Mouse (Mus musculus): ENCODE data around the gene Per1.

Gene Per1

DNA sequence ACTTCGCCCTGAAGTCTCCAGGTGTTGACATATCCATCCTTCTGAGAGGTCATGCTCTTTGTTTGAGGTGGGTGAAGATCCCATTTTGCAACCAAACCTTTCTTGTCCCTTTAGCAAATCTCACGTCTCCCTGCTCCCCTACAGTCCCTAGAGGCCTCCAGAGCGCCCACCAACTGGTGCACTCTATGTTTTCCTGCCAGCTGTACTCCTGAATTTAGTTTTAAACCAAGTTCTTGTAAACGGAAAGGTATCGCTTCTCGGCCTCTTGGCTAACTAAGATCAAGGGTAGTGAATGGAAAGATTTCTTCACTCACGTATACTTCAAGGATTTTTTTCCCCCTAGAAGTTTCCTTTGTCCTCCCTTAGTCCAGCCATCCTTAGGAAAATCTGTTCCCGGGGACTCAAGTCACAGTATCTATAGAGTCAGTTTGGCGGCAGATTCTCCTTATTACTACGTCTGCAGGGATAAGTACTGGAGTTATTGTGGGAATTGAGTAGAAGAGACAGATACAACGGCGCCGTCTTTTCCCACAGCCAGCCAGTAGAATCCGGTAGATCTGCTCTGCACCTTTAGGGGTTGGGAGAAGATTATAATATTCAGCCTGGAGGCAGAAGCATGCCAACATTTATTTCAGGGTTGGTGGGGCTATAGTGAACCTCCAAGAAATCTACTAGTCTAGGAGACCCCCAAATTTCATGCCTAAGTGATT is 24.6 kb downstream of the Per1 start:
- no peak for DNase-seq

DNA sequence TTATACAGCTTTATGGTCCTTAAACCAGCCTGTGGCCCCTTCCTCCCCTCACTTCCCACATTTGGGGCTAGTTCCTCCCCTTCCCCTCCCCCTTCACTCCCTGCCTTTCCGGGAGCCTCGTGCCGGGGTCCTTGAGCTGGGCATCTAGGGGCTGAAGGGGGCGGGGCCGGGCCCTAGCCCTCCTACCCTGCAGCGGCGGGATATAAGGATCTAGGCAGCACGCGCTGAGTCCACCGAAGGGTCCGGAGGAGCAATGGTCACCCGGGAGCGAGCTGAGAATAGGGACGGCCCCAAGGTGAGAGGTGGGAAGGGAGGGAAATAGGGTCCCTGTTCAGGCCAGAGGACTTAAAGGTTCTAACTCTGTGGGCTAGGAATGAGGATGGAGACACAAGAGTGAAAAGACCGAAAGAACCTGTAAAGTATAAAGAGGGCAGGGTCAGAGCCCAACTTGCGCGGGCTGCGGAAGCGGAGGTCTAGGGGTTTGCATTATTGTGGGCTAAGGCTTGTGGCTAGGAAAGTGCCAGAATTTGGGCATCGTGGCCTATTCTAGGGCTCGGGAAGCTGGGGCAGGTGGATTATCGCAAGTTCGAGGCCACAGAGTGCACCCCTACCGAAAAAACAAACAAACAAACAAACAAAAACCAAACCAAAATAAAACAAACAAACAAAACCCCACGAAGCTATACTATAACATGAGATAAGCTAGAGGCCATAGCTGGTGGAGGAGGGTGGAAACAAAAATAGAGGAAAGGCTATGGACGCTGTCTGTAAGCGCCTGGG is 25.4 kb downstream of the Per1 start, which contains the start of gene Hes7:
Gene Hes7 (plus strand): TSS at position 184 of the 780 bp plus-strand sequence.
- no peak for DNase-seq

DNA sequence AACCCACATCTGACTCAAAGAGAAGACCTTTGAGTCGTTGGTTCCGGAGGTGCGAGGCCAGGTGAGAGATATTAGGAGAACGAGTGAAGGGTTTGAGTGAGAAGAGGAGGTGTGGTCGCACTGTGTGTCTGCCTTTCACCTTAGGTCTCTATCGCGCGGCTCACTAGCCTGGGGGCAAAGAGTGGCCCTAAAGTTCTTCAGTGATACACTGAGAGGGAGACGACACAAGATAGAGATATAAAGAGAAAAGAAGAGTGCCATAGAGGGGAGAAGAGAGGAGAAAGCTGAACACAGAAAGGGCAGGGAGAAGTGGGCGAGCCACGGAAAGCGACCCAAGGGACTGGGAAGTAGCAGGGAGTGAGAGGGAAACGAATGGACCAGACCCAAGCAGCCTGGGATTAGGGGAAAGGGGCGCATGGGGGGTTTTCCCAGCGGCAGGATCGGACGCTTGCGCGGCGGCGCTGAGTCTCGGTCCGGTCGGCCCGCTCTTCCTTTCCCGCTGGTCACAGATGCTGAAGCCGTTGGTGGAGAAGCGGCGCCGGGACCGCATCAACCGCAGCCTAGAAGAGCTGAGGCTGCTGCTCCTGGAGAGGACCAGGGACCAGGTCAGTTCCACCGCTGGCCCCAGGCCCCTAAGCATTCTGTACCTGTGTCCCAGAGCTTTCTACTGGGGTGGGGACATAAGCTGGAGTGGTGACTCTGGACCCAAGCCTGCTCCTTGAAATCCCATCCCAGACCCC is 26.2 kb downstream of the Per1 start:
- DNase-seq = peak; percentile 45

DNA sequence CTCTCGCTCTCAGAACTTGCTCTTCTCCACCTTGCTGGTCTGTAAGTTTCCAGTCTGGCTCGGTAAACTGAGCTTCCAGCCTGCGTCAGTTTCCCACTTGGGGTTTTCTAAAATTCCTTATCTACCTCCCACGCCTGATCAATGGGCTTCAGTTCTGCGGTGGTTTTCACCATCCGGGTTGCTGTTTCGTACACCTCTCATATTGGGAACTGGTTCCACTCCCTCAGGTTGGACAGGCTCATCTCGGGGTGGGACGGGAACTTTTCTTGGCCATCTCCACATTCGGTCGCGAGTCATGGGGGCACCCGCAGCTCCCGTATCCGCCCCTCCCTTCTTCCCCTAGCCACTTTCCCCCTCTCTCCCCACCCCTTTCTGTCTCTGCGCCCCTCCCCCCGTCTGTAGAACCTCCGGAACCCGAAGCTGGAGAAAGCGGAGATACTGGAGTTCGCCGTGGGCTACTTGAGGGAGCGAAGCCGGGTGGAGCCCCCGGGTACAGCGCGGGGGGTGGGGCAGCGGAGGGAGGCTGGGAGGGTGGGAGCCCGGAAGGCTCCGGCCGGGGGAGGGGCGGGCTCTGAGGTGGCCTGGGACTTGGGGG is 26.8 kb downstream of the Per1 start:
- DNase-seq = peak; percentile 55

GRCm38 (mm10) chr11:69122336-69122951 is 27.4 kb downstream of the Per1 start, which contains the start of gene 9130213A22Rik:
9130213A22Rik (minus strand) TSS chr11:69122589.
- peak; percentile 90 for DNase-seq

DNA sequence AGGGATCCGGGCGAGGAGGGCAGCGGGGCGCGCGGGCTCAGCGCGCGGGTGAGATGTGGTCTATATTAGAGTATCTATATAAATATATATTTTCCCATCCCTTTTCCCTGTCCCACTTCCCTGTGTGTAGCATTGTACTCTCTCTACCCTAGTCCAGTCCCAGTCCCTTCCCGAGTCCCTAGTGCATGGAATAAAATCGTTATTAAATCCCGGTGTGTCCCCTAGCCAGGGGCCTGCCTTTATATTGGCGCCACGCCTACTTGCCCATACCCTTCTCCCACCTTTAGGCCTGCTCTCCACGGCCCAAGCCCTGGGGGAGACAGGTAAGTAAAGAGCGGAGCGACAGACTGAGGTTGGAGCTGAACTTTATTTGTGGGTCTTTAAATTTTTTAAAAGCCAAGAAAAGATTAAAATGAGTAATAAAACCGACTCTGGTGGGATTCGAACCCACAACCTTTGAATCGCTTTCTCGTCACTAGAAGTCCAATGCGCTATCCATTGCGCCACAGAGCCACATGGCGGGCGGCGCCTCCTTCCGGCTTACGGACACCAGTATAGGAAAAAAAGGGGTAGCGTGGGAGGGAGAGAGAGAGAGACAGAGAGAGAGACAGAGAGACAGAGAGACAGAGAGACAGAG is 28.2 kb downstream of the Per1 start:
- peak; percentile 90 for DNase-seq

DNA sequence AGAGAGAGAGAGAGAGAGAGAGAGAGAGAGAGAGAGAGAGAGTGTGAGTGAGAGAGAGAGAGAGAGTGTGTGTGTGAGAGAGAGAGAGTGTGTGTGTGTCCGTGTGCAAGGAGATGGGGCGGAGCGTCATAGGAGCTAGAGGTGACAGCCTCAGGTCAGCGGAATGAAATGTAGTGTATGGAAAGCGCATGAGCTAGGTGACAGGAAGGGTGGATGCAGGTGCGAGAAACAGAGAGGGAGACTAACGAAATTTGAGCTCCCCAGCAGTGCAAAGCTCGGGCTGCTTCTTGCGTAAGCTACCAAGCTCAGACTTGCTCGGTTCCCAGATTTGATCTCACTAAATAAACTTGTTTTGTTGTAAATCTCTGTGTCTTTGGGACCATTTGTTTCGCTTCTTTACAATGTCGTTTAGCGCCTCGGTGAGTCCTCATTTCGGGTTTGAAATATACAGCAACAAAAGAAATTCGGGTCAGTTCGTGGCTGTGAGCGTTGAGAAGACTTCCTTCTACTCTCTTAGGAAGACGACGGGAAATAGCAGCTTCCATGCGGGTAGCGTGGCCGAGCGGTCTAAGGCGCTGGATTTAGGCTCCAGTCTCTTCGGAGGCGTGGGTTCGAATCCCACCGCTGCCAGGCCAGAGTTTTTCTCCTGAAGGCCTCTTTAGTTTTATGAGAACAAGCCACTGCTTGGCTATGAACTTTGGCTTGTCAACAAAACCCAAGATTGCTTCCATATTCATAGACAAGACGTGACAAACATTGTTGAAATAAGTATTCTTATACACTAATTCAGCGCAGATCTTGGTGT is 28.9 kb downstream of the Per1 start:
- DNase-seq = peak; percentile 93

DNA sequence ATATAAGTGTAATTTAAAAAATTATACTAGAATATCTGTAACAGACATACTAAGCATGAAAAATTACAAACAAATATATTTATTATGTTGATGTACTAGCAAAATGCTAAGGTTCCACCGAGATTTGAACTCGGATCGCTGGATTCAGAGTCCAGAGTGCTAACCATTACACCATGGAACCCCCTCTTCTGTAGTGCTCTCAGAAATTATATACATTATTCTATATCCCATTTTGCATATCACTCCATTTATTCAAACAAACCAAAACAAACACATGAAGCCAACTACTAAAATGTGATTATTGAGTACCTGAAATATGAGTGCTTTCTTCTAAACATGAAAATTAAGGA is 29.5 kb downstream of the Per1 start:
- peak; percentile 66 for DNase-seq

GRCm38 (mm10) chr11:69125041-69125851 is 30.2 kb downstream of the Per1 start:
- peak; percentile 88 for DNase-seq

DNA sequence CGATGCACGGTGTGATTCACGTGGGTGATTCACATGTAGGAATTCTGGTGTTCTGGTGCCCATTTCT is 30.7 kb downstream of the Per1 start, which contains the start of gene Aloxe3:
Gene Aloxe3 (plus strand): TSS at position 45 of the 67 bp plus-strand sequence.
- DNase-seq = no peak

- DNase-seq = no peak
Measured at GRCm38 (mm10) chr11:69125919-69126705, 31.1 kb downstream of the Per1 start.

DNA sequence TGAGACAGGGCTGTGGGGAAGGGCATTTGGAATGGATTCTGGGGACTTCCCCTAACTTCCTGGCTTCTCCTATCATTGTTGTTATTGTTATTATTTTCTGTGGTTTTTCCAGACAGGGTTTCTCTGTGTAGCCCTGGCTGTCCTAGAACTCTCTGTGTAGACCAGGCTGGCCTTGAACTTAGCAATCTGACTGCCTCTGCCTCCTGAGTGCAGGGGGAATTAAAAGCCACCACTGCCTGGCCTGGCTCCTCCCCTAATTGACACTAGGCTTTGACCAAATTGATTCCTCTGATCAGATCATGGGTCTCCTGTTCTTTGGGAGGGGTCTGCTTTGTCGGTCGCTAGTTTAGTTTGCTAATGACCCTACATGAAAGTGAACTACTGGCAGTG is 31.7 kb downstream of the Per1 start:
- DNase-seq = no peak

GRCm38 (mm10) chr11:69128426-69129122 is 33.6 kb downstream of the Per1 start:
- DNase-seq = no peak

- no peak for DNase-seq
Measured at GRCm38 (mm10) chr11:69133566-69133922, 38.5 kb downstream of the Per1 start.

- DNase-seq = peak; percentile 45
Measured at GRCm38 (mm10) chr11:69133923-69134621, 39.1 kb downstream of the Per1 start.

GRCm38 (mm10) chr11:69134622-69134968 is 39.6 kb downstream of the Per1 start:
- no peak for DNase-seq

DNA sequence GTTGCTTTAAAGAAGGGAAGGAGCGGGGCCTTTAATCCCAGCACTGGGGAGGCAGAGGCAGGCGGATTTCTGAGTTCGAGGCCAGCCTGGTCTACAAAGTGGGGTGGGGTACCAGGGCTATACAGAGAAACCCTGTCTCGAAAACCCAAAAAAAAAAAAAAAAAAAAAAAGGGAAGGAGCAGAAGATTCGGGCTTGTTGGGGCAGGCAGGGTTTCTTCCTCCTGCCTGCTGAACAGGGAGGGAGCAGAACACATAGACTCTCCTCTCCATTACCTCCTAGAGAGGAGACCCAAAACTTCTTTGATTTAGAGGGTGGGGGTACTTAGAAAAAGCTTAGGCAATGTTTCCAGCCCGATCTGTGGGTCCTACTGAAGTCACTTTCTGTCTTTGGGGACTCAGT is 40.3 kb downstream of the Per1 start:
- no peak for DNase-seq

- no peak for DNase-seq
Measured at GRCm38 (mm10) chr11:69147546-69147945, 52.5 kb downstream of the Per1 start.

GRCm38 (mm10) chr11:69148451-69148960 is 53.5 kb downstream of the Per1 start:
- no peak for DNase-seq

All from kidney, adult 18-20 months (tissue).